Mouse (Mus musculus) kidney, adult 2 months (tissue): Measurements from ENCODE around the gene Sept9. TPM values are rescaled to one million over a fixed set of nuclear protein-coding genes. Genes with fewer than 3 reads are reported as not detected.

Source experiments
- DNase-seq: peaks from one replicate; pipeline ENCODE4 v3.0.0; 2021
- H3K27ac ChIP-seq: fragments of 200-500 bp; 2 replicates; pipeline ENCODE4 v1.5.1; 2012; ENCODE audit warnings: low read depth, low read length, control low read depth, inconsistent platforms; ENCODE audit not compliant: insufficient read depth
- H3K27me3 ChIP-seq: fragments of 200-500 bp; replicated peaks from 2 replicates; pipeline ENCODE4 v1.6.1; 2012; ENCODE audit warnings: mild to moderate bottlenecking, moderate library complexity, low read length, inconsistent platforms; ENCODE audit not compliant: control insufficient read depth, insufficient read depth
- H3K36me3 ChIP-seq: fragments of 200-500 bp; 2 replicates; pipeline ENCODE4 v1.6.1; 2012; ENCODE audit warnings: mild to moderate bottlenecking, moderate library complexity, low read length, inconsistent platforms; ENCODE audit not compliant: control insufficient read depth, insufficient read depth
- H3K4me1 ChIP-seq: fragments of 200-500 bp; 2 replicates; pipeline ENCODE4 v1.6.1; 2011; ENCODE audit warnings: low read length; ENCODE audit not compliant: control insufficient read depth, insufficient read depth
- H3K4me3 ChIP-seq: fragments of 200-500 bp; 2 replicates; pipeline ENCODE4 v1.5.1; 2011; ENCODE audit warnings: mild to moderate bottlenecking, low read depth, low read length, control low read depth; ENCODE audit not compliant: insufficient read depth
- CTCF ChIP-seq: fragments of 200-500 bp; conservative IDR thresholded peaks from 2 replicates; pipeline ENCODE4 v1.5.1; 2011; ENCODE audit warnings: low read depth, mild to moderate bottlenecking, control low read depth, low read length, moderate library complexity, mixed read lengths; ENCODE audit not compliant: insufficient read depth, insufficient read length
- POLR2A ChIP-seq: fragments of 200-500 bp; IDR thresholded peaks from one replicate; pipeline ENCODE4 v1.6.1; 2011; ENCODE audit warnings: low read depth, low read length, control low read depth
- WGBS: fragments of 180-500 bp; shearing (Covaris S2); methylation state at CpG from one replicate; pipeline ENCODE4 v1.1.7; 2018; 5-methylcytosine and 5-hydroxymethylcytosine counted together
- polyA plus RNA-seq: library from polyadenylated mRNA; depleted of rRNA; stranded (reverse); fragments of >200 nt; gene quantifications from 2 replicates; pipeline ENCODE4 v1.2.3, GENCODE M21; 2012; rRNA removed

The Sept9 gene
- 22.2 and 25.9 TPM in 2 replicates for polyA plus RNA-seq

DNA sequence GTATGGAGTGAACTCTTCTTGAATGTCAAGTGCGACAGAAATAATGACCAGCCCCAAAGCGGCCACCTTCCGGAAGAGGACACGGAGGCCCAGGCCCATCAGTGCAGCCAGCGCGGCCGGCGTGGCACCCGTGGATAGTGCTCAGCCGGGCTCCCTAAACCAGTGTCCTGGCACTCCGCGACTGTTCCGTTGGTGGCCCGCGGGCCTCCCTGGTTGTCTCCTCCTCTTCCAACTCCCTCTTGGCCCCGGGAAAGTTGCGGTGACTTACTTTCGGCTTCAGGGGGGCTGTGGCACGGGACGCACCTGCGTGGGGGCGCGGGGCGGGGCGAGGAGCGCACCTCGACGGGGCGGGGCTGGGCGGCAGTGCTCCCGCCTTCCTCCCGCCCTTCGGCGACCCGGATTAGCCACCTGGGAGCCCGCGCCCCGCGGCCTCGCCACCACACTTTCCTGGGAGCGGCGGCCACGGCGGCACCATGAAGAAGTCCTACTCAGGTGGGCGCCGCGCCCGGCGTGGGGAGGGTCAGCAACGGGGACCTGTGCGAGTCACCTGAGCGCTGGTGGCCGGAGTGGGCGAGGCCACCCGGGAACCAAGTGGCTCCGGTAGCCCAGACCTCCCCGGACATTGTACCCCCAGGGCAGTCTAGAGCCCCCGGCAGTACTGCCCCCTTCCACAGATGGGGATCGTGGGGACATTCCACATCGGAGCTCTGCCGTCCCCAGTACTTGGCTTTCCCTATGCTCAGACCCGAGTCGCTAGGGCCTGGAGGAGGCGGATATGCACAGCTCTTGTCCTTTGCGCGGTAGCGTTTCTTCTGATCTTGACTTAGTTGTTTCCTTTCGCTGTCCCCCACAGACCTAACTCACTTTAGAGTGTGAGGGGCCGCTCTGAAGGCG, at the start of gene Sept9:
Sept9 (plus strand) TSS at position 380 of the 894 bp plus-strand sequence.
- peak; percentile 60 for DNase-seq
- 2% methylated on average over 69 of the region's 70 CpGs for WGBS
- no peak within 1 kb of the TSS for H3K27ac ChIP-seq
- no peaks in the 10 kb centered on the region for H3K36me3 ChIP-seq
- H3K4me1 ChIP-seq: peaks cover 6% of the 10 kb centered on the region; the same call in 1 of the 2 replicates
- peak within 1 kb of the TSS; percentile 65 for H3K4me3 ChIP-seq
- TF ChIP-seq CTCF (no peak), POLR2A (no peak)
- H3K27me3 ChIP-seq: no peaks in the 10 kb centered on the region

DNA sequence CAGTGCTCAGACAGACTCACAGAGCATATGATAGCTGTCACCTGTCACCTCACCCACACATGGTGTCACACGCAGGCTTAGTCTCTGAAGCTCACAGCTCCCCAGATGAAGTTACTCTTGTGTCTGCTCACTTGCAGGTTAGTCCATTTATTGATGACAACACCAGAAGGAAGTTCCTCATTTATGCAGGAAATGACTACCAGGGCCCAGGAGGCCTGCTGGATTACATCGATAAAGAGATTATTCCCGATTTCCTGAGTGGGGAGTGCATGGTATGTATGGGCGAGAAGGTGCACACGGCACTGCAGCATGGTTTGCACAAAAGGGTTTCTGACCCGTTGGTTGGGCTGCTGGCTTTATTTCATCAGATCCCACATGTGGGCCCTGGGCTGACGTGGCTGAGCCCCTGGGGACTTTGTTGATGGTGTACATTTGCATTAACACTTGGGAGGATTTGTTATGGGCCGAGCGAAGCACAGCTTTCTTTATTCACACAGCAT, 48.9 kb upstream of the Sept9 start:
- WGBS: 79% methylated on average over 9 of the region's 9 CpGs
- no peak for TF ChIP-seq POLR2A
- no peak for TF ChIP-seq CTCF
- Histone ChIP-seq H3K27ac (no peak overlapping the region), H3K4me3 (no peak overlapping the region), H3K4me1 (peaks cover 6% of the 10 kb centered on the region), H3K27me3 (no peaks in the 10 kb centered on the region), H3K36me3 (no peaks in the 10 kb centered on the region)
- DNase-seq: no peak

DNA sequence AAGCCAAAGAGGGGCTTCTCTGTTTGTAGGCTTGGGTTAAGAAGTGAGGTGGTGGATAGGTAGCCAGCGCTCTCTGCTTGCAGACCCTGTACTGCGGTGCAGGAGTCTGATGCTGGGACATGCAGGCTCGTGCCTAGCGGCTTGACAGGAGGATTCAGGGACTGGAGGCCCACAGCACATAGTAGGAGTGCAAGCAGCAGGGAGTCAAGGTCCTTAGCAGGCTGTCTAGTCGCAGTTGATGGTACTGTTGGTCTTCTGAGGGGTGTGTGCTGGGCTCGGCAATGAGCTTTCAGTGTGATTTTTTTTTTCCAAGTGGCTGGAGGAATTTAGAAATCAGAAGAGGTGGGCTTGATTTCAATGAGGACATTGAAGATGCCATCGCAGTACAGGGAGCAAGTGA, 48.0 kb upstream of the Sept9 start:
- no peak overlapping the region for H3K27ac ChIP-seq
- DNase-seq: no peak
- no peaks in the 10 kb centered on the region for H3K36me3 ChIP-seq
- no peaks in the 10 kb centered on the region for H3K27me3 ChIP-seq
- TF ChIP-seq CTCF: no peak
- no peak for TF ChIP-seq POLR2A
- 93% methylated on average over 7 of the region's 7 CpGs for WGBS
- no peak overlapping the region for H3K4me3 ChIP-seq
- H3K4me1 ChIP-seq: peaks cover 6% of the 10 kb centered on the region

DNA sequence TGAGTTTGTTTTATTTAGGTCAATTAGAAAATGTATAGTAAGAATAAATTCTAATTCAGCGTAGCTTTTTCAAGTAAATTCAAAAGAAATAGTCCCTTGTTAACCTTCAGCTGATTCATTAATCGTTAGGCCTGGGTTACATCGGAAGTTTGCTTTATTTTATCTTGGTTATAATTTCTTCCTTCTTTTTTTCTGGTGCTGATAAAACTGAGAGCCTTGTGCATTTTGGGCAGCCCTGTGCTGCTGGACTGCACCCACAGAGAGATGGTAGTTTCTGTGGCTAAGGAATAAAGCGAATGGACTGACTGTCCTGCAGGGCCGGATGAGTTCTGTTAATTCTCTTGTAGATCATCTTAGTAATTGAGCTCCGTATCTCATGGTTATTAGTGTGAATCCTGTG, 46.9 kb upstream of the Sept9 start:
- no peak overlapping the region for H3K27ac ChIP-seq
- DNase-seq: no peak
- no peaks in the 10 kb centered on the region; the same call in none of the 2 replicates for H3K36me3 ChIP-seq
- peaks cover 6% of the 10 kb centered on the region for H3K4me1 ChIP-seq
- no peaks in the 10 kb centered on the region for H3K27me3 ChIP-seq
- 94% methylated on average over 6 of the region's 6 CpGs for WGBS
- H3K4me3 ChIP-seq: no peak overlapping the region
- no peak for TF ChIP-seq POLR2A
- TF ChIP-seq CTCF: no peak

DNA sequence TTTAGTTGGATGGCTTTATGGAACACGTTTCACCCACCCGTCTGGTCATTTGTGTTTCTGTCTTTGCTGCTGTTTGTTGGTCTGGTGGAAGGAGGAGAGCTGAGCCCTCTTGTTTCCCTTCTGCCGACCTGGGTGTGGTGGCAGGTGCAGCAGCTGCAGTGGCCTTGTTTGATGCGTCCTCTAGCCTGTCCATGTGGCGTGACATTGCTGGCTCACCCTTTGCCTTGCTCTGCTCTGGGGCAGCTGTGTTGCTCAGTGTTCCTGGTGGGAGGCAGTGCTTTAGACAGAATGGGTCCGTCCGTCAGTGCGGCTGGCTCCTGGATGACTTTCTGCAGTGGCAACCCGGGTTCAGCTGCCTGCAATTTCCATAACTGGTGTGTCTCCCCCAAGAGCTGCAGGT, 45.9 kb upstream of the Sept9 start:
- no peaks in the 10 kb centered on the region; the same call in none of the 2 replicates for H3K36me3 ChIP-seq
- no peak overlapping the region for H3K4me3 ChIP-seq
- H3K27me3 ChIP-seq: no peaks in the 10 kb centered on the region
- DNase-seq: no peak
- TF ChIP-seq POLR2A (no peak), CTCF (no peak)
- WGBS: 56% methylated on average over 9 of the region's 9 CpGs
- no peak overlapping the region for H3K27ac ChIP-seq
- peaks cover 6% of the 10 kb centered on the region for H3K4me1 ChIP-seq

DNA sequence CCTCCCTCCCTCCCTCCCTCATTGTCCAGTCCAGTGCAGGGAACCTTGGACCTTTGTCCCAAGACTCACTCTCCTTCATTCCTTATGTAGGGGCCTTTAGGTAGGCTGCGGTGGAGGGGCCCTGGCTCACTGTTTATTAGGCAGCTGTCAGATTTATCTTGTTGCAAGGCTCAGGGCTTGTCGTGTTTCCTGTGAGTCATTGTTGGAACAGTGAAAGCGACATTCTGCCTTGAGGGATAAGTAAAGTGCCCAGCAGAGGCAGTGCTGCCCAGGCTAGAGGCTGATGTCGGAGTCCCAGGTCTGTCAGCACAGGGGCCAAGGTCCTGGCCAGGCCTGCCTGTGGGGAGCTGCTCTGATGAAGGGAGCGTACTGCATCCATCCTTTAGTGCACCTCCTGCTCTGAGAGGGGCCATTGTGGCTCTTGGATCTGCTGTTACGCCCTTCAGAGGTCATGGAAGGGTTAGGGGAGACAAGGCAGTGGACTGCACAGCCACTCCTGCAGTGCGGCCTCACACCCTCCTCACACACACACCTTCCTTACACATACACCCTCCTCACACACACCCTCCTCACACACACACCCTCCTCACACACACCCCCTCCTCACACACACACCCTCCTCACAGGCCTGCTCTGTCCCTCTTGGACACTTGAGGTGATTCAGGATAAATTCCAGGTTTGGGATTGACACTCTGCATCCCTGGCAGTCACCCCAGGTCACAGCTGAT, 45.2 kb upstream of the Sept9 start:
- Histone ChIP-seq H3K27me3 (no peaks in the 10 kb centered on the region), H3K4me1 (peaks cover 6% of the 10 kb centered on the region), H3K36me3 (no peaks in the 10 kb centered on the region; the same call in none of the 2 replicates), H3K4me3 (no peak overlapping the region), H3K27ac (peak overlapping the region; percentile 79)
- TF ChIP-seq CTCF (0 out of 2 replicates have a peak, but pooled peaks have one; percentile 3), POLR2A (no peak)
- peak; percentile 44 for DNase-seq
- WGBS: 49% methylated on average over 7 of the region's 7 CpGs
